Mouse (Mus musculus) CH12.LX (cell line): ENCODE measurements around the gene Nrf1. TPM values are rescaled to one million over a fixed set of nuclear protein-coding genes. Genes with fewer than 3 reads are reported as not detected.

Experiments used
- DNase-seq: peaks from one replicate; pipeline ENCODE4 v3.0.0-alpha.2; 2013; ENCODE audit errors: extremely low read depth
- H3K27ac ChIP-seq: 2 replicates; pipeline ENCODE4 v1.5.1; 2012; ENCODE audit warnings: low read depth, mild to moderate bottlenecking, control low read depth, moderate library complexity; ENCODE audit not compliant: insufficient read depth
- H3K27me3 ChIP-seq: replicated peaks from 2 replicates; pipeline ENCODE3; 2012; ENCODE audit warnings: inconsistent platforms
- H3K36me3 ChIP-seq, 2 experiments: replicated peaks in 1 of 2; 2 replicates each; pipeline versions ENCODE3 to v1.6.1; 2012; ENCODE audit warnings: inconsistent platforms in 1 of 2, low read length in 1 of 2, mild to moderate bottlenecking in 1 of 2, mixed read lengths in 1 of 2, moderate library complexity in 1 of 2; ENCODE audit not compliant: control insufficient read depth in 1 of 2, insufficient read depth in 1 of 2
- H3K4me1 ChIP-seq, 2 experiments: 2 replicates each; pipeline ENCODE4 v1.6.1; 2012; ENCODE audit warnings: inconsistent platforms in 1 of 2, moderate library complexity in 1 of 2; ENCODE audit not compliant: insufficient read depth in 2 of 2, control insufficient read depth in 1 of 2
- H3K4me2 ChIP-seq: 2 replicates; pipeline ENCODE4 v1.6.1; 2012; ENCODE audit warnings: low read depth, mild to moderate bottlenecking, control low read depth; ENCODE audit not compliant: poor library complexity, insufficient read depth, severe bottlenecking
- H3K4me3 ChIP-seq, 3 experiments: fragments of 150-350 bp in 1 of 3; sonication (generic) in 1 of 3; replicated peaks in 1 of 3; 2 replicates each; pipeline versions ENCODE3 to v1.5.1; 2011 to 2012; ENCODE audit warnings: low read depth in 2 of 3, low read length in 2 of 3, mild to moderate bottlenecking in 2 of 3, moderate library complexity in 2 of 3, control low read depth in 1 of 3, improper control_type of control experiment in 1 of 3, inconsistent platforms in 1 of 3, mixed read lengths in 1 of 3; ENCODE audit not compliant: poor library complexity in 1 of 3
- H3K79me2 ChIP-seq: replicated peaks from 2 replicates; pipeline ENCODE4 v1.6.1; 2012; ENCODE audit warnings: mild to moderate bottlenecking, moderate library complexity; ENCODE audit not compliant: control insufficient read depth, poor library complexity, insufficient read depth, severe bottlenecking; ENCODE audit errors: extremely low read depth
- H3K9ac ChIP-seq: 2 replicates; pipeline ENCODE4 v1.6.1; 2012; ENCODE audit warnings: low read depth, mild to moderate bottlenecking, control low read depth, moderate library complexity; ENCODE audit not compliant: insufficient read depth
- H3K9me3 ChIP-seq: replicated peaks from 2 replicates; pipeline ENCODE3; 2012; ENCODE audit warnings: low read length, inconsistent platforms, mixed read lengths
- BHLHE40 ChIP-seq: IDR thresholded peaks from 2 replicates; pipeline ENCODE4 v1.6.1; 2011; ENCODE audit warnings: mild to moderate bottlenecking, low read depth, low read length, improper control_type of control experiment
- CHD1 ChIP-seq: IDR thresholded peaks from 2 replicates; pipeline ENCODE4 v1.6.1; 2012; ENCODE audit warnings: low read depth, low read length, improper control_type of control experiment, inconsistent platforms
- CHD2 ChIP-seq: IDR thresholded peaks from 2 replicates; pipeline ENCODE4 v1.6.1; 2011; ENCODE audit warnings: low read length, improper control_type of control experiment
- E2F4 ChIP-seq: IDR thresholded peaks from 2 replicates; pipeline ENCODE4 v1.6.1; 2011; ENCODE audit warnings: low read depth, low read length, improper control_type of control experiment; ENCODE audit not compliant: insufficient replicate concordance
- ELF1 ChIP-seq: IDR thresholded peaks from 2 replicates; pipeline ENCODE4 v1.6.1; 2014; ENCODE audit warnings: low read depth, mild to moderate bottlenecking, inconsistent platforms, low read length, improper control_type of control experiment
- EP300 ChIP-seq: IDR thresholded peaks from 2 replicates; pipeline ENCODE4 v1.6.1; 2011; ENCODE audit warnings: low read length, improper control_type of control experiment
- ETS1 ChIP-seq: conservative IDR thresholded peaks from 2 replicates; pipeline ENCODE4 v1.6.1; 2012; ENCODE audit warnings: low read depth, mild to moderate bottlenecking, inconsistent platforms, low read length, improper control_type of control experiment, moderate library complexity
- GABPA ChIP-seq: IDR thresholded peaks from 2 replicates; pipeline ENCODE4 v1.6.1; 2012; ENCODE audit warnings: low read depth, low read length, improper control_type of control experiment, inconsistent platforms; ENCODE audit not compliant: insufficient replicate concordance
- IRF4 ChIP-seq: IDR thresholded peaks from 2 replicates; pipeline ENCODE4 v1.6.1; 2014; ENCODE audit warnings: low read depth, mild to moderate bottlenecking, inconsistent platforms, low read length, improper control_type of control experiment
- JUN ChIP-seq: IDR thresholded peaks from 2 replicates; pipeline ENCODE4 v1.6.1; 2011; ENCODE audit warnings: low read depth, mild to moderate bottlenecking, low read length, improper control_type of control experiment, moderate library complexity; ENCODE audit not compliant: insufficient read depth
- MAX ChIP-seq: IDR thresholded peaks from 2 replicates; pipeline ENCODE4 v1.6.1; 2011; ENCODE audit warnings: low read length, improper control_type of control experiment
- MAZ ChIP-seq: IDR thresholded peaks from 2 replicates; pipeline ENCODE4 v1.6.1; 2012; ENCODE audit warnings: low read depth, mild to moderate bottlenecking, inconsistent platforms, low read length, improper control_type of control experiment, moderate library complexity
- MEF2A ChIP-seq: IDR thresholded peaks from 2 replicates; pipeline ENCODE4 v1.6.1; 2014; ENCODE audit warnings: low read depth, mild to moderate bottlenecking, inconsistent platforms, low read length, improper control_type of control experiment, borderline replicate concordance
- MXI1 ChIP-seq: IDR thresholded peaks from 2 replicates; pipeline ENCODE4 v1.6.1; 2011; ENCODE audit warnings: mild to moderate bottlenecking, low read depth, low read length, improper control_type of control experiment
- NELFE ChIP-seq: IDR thresholded peaks from 2 replicates; pipeline ENCODE4 v1.6.1; 2011; ENCODE audit warnings: low read depth, low read length, improper control_type of control experiment
- PAX5 ChIP-seq: IDR thresholded peaks from 2 replicates; pipeline ENCODE4 v1.6.1; 2012; ENCODE audit warnings: low read length, inconsistent platforms, mixed read lengths
- POLR2A ChIP-seq: IDR thresholded peaks from 2 replicates; pipeline ENCODE4 v1.6.1; 2011; ENCODE audit warnings: low read depth, mild to moderate bottlenecking, improper control_type of control experiment, low read length
- TBP ChIP-seq: conservative IDR thresholded peaks from 2 replicates; pipeline ENCODE4 v1.6.1; 2011; ENCODE audit warnings: low read depth, low read length, improper control_type of control experiment
- TCF12 ChIP-seq: IDR thresholded peaks from 2 replicates; pipeline ENCODE4 v1.6.1; 2014; ENCODE audit warnings: low read depth, mild to moderate bottlenecking, inconsistent platforms, low read length, improper control_type of control experiment
- USF1 ChIP-seq: IDR thresholded peaks from 2 replicates; pipeline ENCODE4 v1.6.1; 2014; ENCODE audit warnings: low read depth, mild to moderate bottlenecking, inconsistent platforms, low read length, improper control_type of control experiment
- USF2 ChIP-seq: conservative IDR thresholded peaks from 2 replicates; pipeline ENCODE4 v1.6.1; 2011; ENCODE audit warnings: low read depth, low read length, improper control_type of control experiment
- ZC3H11A ChIP-seq: IDR thresholded peaks from 2 replicates; pipeline ENCODE4 v1.6.1; 2012; ENCODE audit warnings: low read depth, mild to moderate bottlenecking, inconsistent platforms, low read length, improper control_type of control experiment
- ZMIZ1 ChIP-seq: IDR thresholded peaks from 2 replicates; pipeline ENCODE4 v1.6.1; 2012; ENCODE audit warnings: low read depth, mild to moderate bottlenecking, inconsistent platforms, low read length, improper control_type of control experiment
- ZNF384 ChIP-seq: IDR thresholded peaks from 2 replicates; pipeline ENCODE4 v1.6.1; 2012; ENCODE audit warnings: low read depth, low read length, improper control_type of control experiment, inconsistent platforms
- dilution Hi-C: fragments of 300-500 bp; cut with MboI; formaldehyde crosslinking; loops from 2 replicates; pipeline ENCODE4 v1.14.3; 2020; ENCODE audit warnings: low sequenced_read_pairs; ENCODE audit not compliant: extremely low pct_unique_long_range_greater_than_20kb, extremely low pct_ligation_motif_present
- in situ Hi-C: fragments of 300-500 bp; cut with MboI; formaldehyde crosslinking; loops from 3 replicates; pipeline ENCODE4 v1.14.3; 2019; ENCODE audit warnings: low sequenced_read_pairs, low pct_ligation_motif_present, low pct_unique_long_range_greater_than_20kb, mixed read lengths
- polyA plus RNA-seq: library from polyadenylated mRNA; unstranded; fragments of >175 nt; gene quantifications from 2 replicates; pipeline ENCODE4 v1.2.1, GENCODE M21; 2012; ENCODE audit warnings: low read depth; ENCODE audit not compliant: insufficient read length
- total RNA-seq, 2 experiments: library from RNA; depleted of rRNA; stranded (reverse); fragments of 300-350 nt in 1 of 2; fragments of >200 nt in 1 of 2; gene quantifications; 2 replicates each; pipeline ENCODE4 v1.2.3; 2012 to 2014

Gene Nrf1
- total and polyA plus RNA-seq, 3 experiments = 43.6 to 74.6 (median 51.3) TPM

DNA sequence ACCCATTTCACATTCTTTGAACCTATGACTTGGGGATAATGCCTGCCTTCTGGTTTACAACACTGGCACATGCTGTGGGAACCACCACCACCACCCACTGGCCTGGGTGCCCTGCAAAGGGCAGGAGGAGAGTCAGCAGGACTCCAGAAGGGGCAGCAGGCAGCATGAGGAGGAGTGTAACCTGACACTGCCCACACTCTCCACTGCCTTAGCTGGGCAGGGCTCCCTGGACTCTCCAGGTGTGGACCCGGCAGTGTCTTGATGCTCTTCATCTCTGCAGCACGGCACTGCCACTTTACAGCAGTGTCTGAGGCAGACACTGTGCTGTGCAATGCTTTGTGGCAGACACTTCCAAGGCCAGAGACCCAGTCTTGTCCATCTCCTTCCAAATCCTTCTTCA is 34.3 kb upstream of the Nrf1 start:
- H3K79me2 ChIP-seq = no peaks in the 10 kb centered on the region
- dilution Hi-C loops = no loop called here
- H3K4me2 ChIP-seq = no peak overlapping the region
- H3K4me1 ChIP-seq = peaks cover 0 to 2% of the 10 kb centered on the region in 2 experiments; a peak in 1 of 4 replicates
- no peak overlapping the region for H3K4me3 ChIP-seq
- H3K36me3 ChIP-seq = no peaks in the 10 kb centered on the region
- H3K27me3 ChIP-seq = no peaks in the 10 kb centered on the region
- no peak overlapping the region for H3K9ac ChIP-seq
- H3K27ac ChIP-seq = no peak overlapping the region
- DNase-seq = no peak
- TF ChIP-seq CHD2 = no peak
- TF ChIP-seq ETS1 = no peak
- no peak for TF ChIP-seq BHLHE40
- TF ChIP-seq E2F4 = no peak
- no peak for TF ChIP-seq ZC3H11A
- TF ChIP-seq MAZ = no peak
- TF ChIP-seq EP300 = no peak
- no peak for TF ChIP-seq ZMIZ1
- TF ChIP-seq JUN = no peak
- no peak for TF ChIP-seq TCF12
- no peak for TF ChIP-seq MEF2A
- TF ChIP-seq USF1 = no peak
- TF ChIP-seq MXI1 = no peak
- TF ChIP-seq NELFE = no peak
- TF ChIP-seq MAX = no peak
- TF ChIP-seq USF2 = no peak
- TF ChIP-seq ELF1 = no peak
- TF ChIP-seq PAX5 = no peak
- no peak for TF ChIP-seq ZNF384
- no peak for TF ChIP-seq POLR2A
- no peaks in the 10 kb centered on the region for H3K9me3 ChIP-seq
- in situ Hi-C loops = no loop called here

DNA sequence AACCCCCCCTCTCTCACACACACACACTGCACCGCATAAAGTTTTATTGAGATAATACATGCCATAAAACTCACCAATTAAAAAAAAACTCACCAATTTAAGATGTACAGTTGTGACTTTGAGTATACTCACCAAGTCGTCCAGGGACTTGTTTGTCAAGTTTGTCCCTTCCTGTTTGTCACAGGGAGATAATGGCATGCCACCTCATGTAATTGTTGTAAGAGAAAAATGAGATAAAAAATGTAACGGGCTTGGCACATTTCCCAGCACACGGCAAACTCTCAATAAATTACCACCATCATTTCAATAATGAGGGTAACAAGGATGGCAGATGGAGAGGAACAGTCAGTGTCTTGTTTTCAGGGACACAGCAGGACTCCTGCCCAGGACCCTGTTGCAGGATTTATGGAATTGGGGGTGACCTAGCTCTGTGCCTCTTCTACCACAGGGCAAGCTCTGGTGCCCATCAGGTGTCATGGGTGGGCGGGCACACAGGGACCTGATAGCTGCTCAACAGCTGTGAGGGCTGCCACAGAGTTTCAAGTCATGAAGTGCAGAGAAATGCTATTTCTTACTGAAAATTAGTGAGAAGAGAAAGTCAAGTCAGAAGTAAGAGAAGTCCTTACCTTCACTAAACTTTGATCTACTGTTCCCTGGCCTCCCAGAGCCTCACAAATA is 33.5 kb upstream of the Nrf1 start:
- no peaks in the 10 kb centered on the region for H3K36me3 ChIP-seq
- no peaks in the 10 kb centered on the region for H3K27me3 ChIP-seq
- no peak overlapping the region for H3K4me2 ChIP-seq
- TF ChIP-seq CHD1 = no peak
- no peak for TF ChIP-seq ZNF384
- TF ChIP-seq IRF4 = no peak
- TF ChIP-seq TBP = no peak
- TF ChIP-seq GABPA = no peak
- H3K79me2 ChIP-seq = no peaks in the 10 kb centered on the region
- dilution Hi-C loops = no loop called here
- H3K4me1 ChIP-seq = peaks cover 0 to 2% of the 10 kb centered on the region in 2 experiments; a peak in 1 of 4 replicates
- no peak overlapping the region for H3K4me3 ChIP-seq
- DNase-seq = no peak
- H3K9ac ChIP-seq = no peak overlapping the region
- in situ Hi-C loops = no loop called here
- H3K9me3 ChIP-seq = no peaks in the 10 kb centered on the region
- no peak overlapping the region for H3K27ac ChIP-seq
